Mouse (Mus musculus) cerebellum, adult 9-10 months (tissue): ENCODE results near the gene Nfia.

Source experiments
- DNase-seq: peaks from one replicate; pipeline ENCODE4 v3.0.0; 2022

The Nfia gene

GRCm38 (mm10) chr4:98089985-98090384 is 317.5 kb downstream of the Nfia start:
- DNase-seq, result no peak

- DNase-seq, result no peak
Measured at GRCm38 (mm10) chr4:98090586-98090985, 318.1 kb downstream of the Nfia start.

- no peak for DNase-seq
Measured at GRCm38 (mm10) chr4:98091368-98091827, 318.9 kb downstream of the Nfia start.

GRCm38 (mm10) chr4:98091901-98092472 is 319.5 kb downstream of the Nfia start:
- DNase-seq, result no peak

- DNase-seq, result no peak
Measured at GRCm38 (mm10) chr4:98094112-98094805, 321.7 kb downstream of the Nfia start.

GRCm38 (mm10) chr4:98095060-98095459 is 322.5 kb downstream of the Nfia start:
- no peak for DNase-seq

- DNase-seq, result no peak
Measured at GRCm38 (mm10) chr4:98097013-98097566, 324.6 kb downstream of the Nfia start.

- no peak for DNase-seq
Measured at GRCm38 (mm10) chr4:98098663-98099062, 326.1 kb downstream of the Nfia start.

- DNase-seq, result no peak
Measured at GRCm38 (mm10) chr4:98099433-98099832, 326.9 kb downstream of the Nfia start.

GRCm38 (mm10) chr4:98101153-98102096 is 328.9 kb downstream of the Nfia start:
- no peak for DNase-seq

- DNase-seq, result no peak
Measured at GRCm38 (mm10) chr4:98102625-98103336, 330.2 kb downstream of the Nfia start.

GRCm38 (mm10) chr4:98103337-98103666 is 330.8 kb downstream of the Nfia start:
- no peak for DNase-seq

- no peak for DNase-seq
Measured at GRCm38 (mm10) chr4:98104161-98104560, 331.6 kb downstream of the Nfia start.

GRCm38 (mm10) chr4:98104911-98105702 is 332.6 kb downstream of the Nfia start:
- peak; percentile 32 for DNase-seq

GRCm38 (mm10) chr4:98105971-98106370 is 333.4 kb downstream of the Nfia start:
- DNase-seq, result no peak

GRCm38 (mm10) chr4:98106445-98107092 is 334.0 kb downstream of the Nfia start:
- DNase-seq, result no peak

GRCm38 (mm10) chr4:98107093-98107453 is 334.5 kb downstream of the Nfia start:
- no peak for DNase-seq

- DNase-seq, result no peak
Measured at GRCm38 (mm10) chr4:98107936-98108675, 335.6 kb downstream of the Nfia start.

- no peak for DNase-seq
Measured at GRCm38 (mm10) chr4:98108676-98109016, 336.1 kb downstream of the Nfia start.

- peak; percentile 77 for DNase-seq
Measured at GRCm38 (mm10) chr4:98109064-98109463, 336.5 kb downstream of the Nfia start.

GRCm38 (mm10) chr4:98109911-98110310 is 337.4 kb downstream of the Nfia start:
- DNase-seq, result no peak
